Mouse (Mus musculus) MEL (cell line): ENCODE data around the gene Arid3b. TPM values are rescaled to one million over a fixed set of nuclear protein-coding genes. Genes with fewer than 3 reads are reported as not detected.

Experiments
- DNase-seq: peaks from one replicate; pipeline ENCODE4 v3.0.0; 2011; ENCODE audit warnings: low read depth, low spot score
- H3K27ac ChIP-seq: 2 replicates; pipeline ENCODE4 v1.5.1; 2012; ENCODE audit warnings: low read depth, mild to moderate bottlenecking, control low read depth, low read length, moderate library complexity; ENCODE audit not compliant: control insufficient read depth
- H3K27me3 ChIP-seq, 2 experiments: fragments of 150-350 bp in 1 of 2; sonication (generic) in 1 of 2; 2 replicates each; pipeline ENCODE4 v1.6.1; 2012; ENCODE audit warnings: low read length in 2 of 2, mild to moderate bottlenecking in 2 of 2, improper control_type of control experiment in 1 of 2, moderate library complexity in 1 of 2; ENCODE audit not compliant: insufficient read depth in 2 of 2, control insufficient read depth in 1 of 2
- H3K36me3 ChIP-seq, 2 experiments: 2 replicates each; pipeline ENCODE4 v1.6.1; 2012 to 2014; ENCODE audit warnings: low read length in 2 of 2, improper control_type of control experiment in 1 of 2, inconsistent platforms in 1 of 2, mild to moderate bottlenecking in 1 of 2; ENCODE audit not compliant: insufficient read depth in 2 of 2, control insufficient read depth in 1 of 2
- H3K4me1 ChIP-seq, 2 experiments: fragments of 150-350 bp in 1 of 2; sonication (generic) in 1 of 2; 2 replicates each; pipeline ENCODE4 v1.6.1; 2012; ENCODE audit warnings: low read length in 2 of 2, improper control_type of control experiment in 1 of 2, mild to moderate bottlenecking in 1 of 2; ENCODE audit not compliant: insufficient read depth in 2 of 2, control insufficient read depth in 1 of 2
- H3K4me3 ChIP-seq, 2 experiments: fragments of 150-350 bp in 1 of 2; sonication (generic) in 1 of 2; 2 replicates each; pipeline ENCODE4 v1.5.1; 2012; ENCODE audit warnings: low read depth in 2 of 2, low read length in 2 of 2, mild to moderate bottlenecking in 2 of 2, moderate library complexity in 2 of 2, control low read depth in 1 of 2, improper control_type of control experiment in 1 of 2; ENCODE audit not compliant: control insufficient read depth in 1 of 2, insufficient read depth in 1 of 2
- H3K79me2 ChIP-seq: 2 replicates; pipeline ENCODE4 v1.6.1; 2012; ENCODE audit warnings: mild to moderate bottlenecking, low read length, moderate library complexity; ENCODE audit not compliant: control insufficient read depth, poor library complexity, insufficient read depth
- H3K9ac ChIP-seq: 2 replicates; pipeline ENCODE4 v1.6.1; 2012; ENCODE audit warnings: low read depth, mild to moderate bottlenecking, control low read depth, low read length, moderate library complexity; ENCODE audit not compliant: control insufficient read depth, poor library complexity, severe bottlenecking
- H3K9me3 ChIP-seq: fragments of 150-350 bp; sonication (generic); replicated peaks from 2 replicates; pipeline ENCODE4 v1.6.1; 2012; ENCODE audit warnings: mild to moderate bottlenecking, low read length, improper control_type of control experiment, moderate library complexity; ENCODE audit not compliant: insufficient read depth
- E2F4 ChIP-seq: IDR thresholded peaks from 2 replicates; pipeline ENCODE4 v1.6.1; 2011; ENCODE audit warnings: low read depth, low read length, improper control_type of control experiment, borderline replicate concordance
- ELF1 ChIP-seq: IDR thresholded peaks from 2 replicates; pipeline ENCODE4 v1.6.1; 2014; ENCODE audit warnings: low read depth, mild to moderate bottlenecking, inconsistent platforms, low read length, improper control_type of control experiment, moderate library complexity
- GATA1 ChIP-seq: IDR thresholded peaks from 2 replicates; pipeline ENCODE4 v1.6.1; 2011; ENCODE audit warnings: low read depth, low read length, improper control_type of control experiment
- JUND ChIP-seq: IDR thresholded peaks from 2 replicates; pipeline ENCODE4 v1.6.1; 2011; ENCODE audit warnings: low read depth, mild to moderate bottlenecking, improper control_type of control experiment, low read length
- MAFK ChIP-seq: IDR thresholded peaks from 2 replicates; pipeline ENCODE4 v1.6.1; 2011; ENCODE audit warnings: low read depth, mild to moderate bottlenecking, low read length, improper control_type of control experiment, borderline replicate concordance
- MXI1 ChIP-seq: IDR thresholded peaks from 2 replicates; pipeline ENCODE4 v1.6.1; 2011; ENCODE audit warnings: mild to moderate bottlenecking, low read depth, low read length, improper control_type of control experiment
- MYC ChIP-seq: IDR thresholded peaks from 2 replicates; pipeline ENCODE4 v1.6.1; 2011; ENCODE audit warnings: low read depth, mild to moderate bottlenecking, low read length, improper control_type of control experiment, moderate library complexity
- NELFE ChIP-seq: IDR thresholded peaks from 2 replicates; pipeline ENCODE4 v1.6.1; 2011; ENCODE audit warnings: low read depth, low read length, improper control_type of control experiment
- NRF1 ChIP-seq: IDR thresholded peaks from 2 replicates; pipeline ENCODE4 v1.6.1; 2014; ENCODE audit warnings: low read depth, mild to moderate bottlenecking, inconsistent platforms, low read length, improper control_type of control experiment, moderate library complexity; ENCODE audit not compliant: poor library complexity, insufficient read depth, severe bottlenecking
- POLR2A ChIP-seq, 2 experiments: IDR thresholded peaks; 2 replicates each; pipeline ENCODE4 v1.6.1; 2011 to 2012; ENCODE audit warnings: low read length in 2 of 2, mild to moderate bottlenecking in 2 of 2, control low read depth in 1 of 2, improper control_type of control experiment in 1 of 2, low read depth in 1 of 2, moderate library complexity in 1 of 2; ENCODE audit not compliant: control insufficient read depth in 1 of 2, insufficient read depth in 1 of 2, poor library complexity in 1 of 2
- RAD21 ChIP-seq: IDR thresholded peaks from 2 replicates; pipeline ENCODE4 v1.6.1; 2011; ENCODE audit warnings: mild to moderate bottlenecking, low read depth, low read length, improper control_type of control experiment
- RCOR1 ChIP-seq: IDR thresholded peaks from 2 replicates; pipeline ENCODE4 v1.6.1; 2012; ENCODE audit warnings: low read depth, mild to moderate bottlenecking, inconsistent platforms, low read length, improper control_type of control experiment
- SIN3A ChIP-seq: IDR thresholded peaks from 2 replicates; pipeline ENCODE4 v1.6.1; 2012; ENCODE audit warnings: low read length, improper control_type of control experiment, inconsistent platforms
- SMC3 ChIP-seq: IDR thresholded peaks from 2 replicates; pipeline ENCODE4 v1.6.1; 2011; ENCODE audit warnings: low read depth, low read length, improper control_type of control experiment
- TCF12 ChIP-seq: IDR thresholded peaks from 2 replicates; pipeline ENCODE4 v1.6.1; 2014; ENCODE audit warnings: low read depth, mild to moderate bottlenecking, inconsistent platforms, low read length, improper control_type of control experiment, moderate library complexity
- USF2 ChIP-seq, 2 experiments: IDR thresholded peaks; 2 replicates each; pipeline ENCODE4 v1.6.1; 2011 to 2012; ENCODE audit warnings: improper control_type of control experiment in 2 of 2, low read length in 2 of 2, borderline replicate concordance in 1 of 2, inconsistent platforms in 1 of 2, low read depth in 1 of 2, mild to moderate bottlenecking in 1 of 2; ENCODE audit not compliant: insufficient read depth in 1 of 2
- ZC3H11A ChIP-seq: IDR thresholded peaks from 2 replicates; pipeline ENCODE4 v1.6.1; 2012; ENCODE audit warnings: low read depth, mild to moderate bottlenecking, inconsistent platforms, low read length, improper control_type of control experiment
- polyA plus RNA-seq, 2 experiments: library from polyadenylated mRNA; stranded (reverse) in 1 of 2; unstranded in 1 of 2; fragments of >175 nt in 1 of 2; fragments of >200 nt in 1 of 2; gene quantifications; 2 replicates each; pipeline versions ENCODE4 v1.2.1 to v1.2.4; 2012; ENCODE audit warnings: low replicate concordance in 2 of 2, low read depth in 1 of 2; ENCODE audit not compliant: insufficient read length in 2 of 2, insufficient read depth in 1 of 2, missing spikeins in 1 of 2
- total RNA-seq: library from RNA; depleted of rRNA; stranded (reverse); fragments of 300-350 nt; gene quantifications from 2 replicates; pipeline ENCODE4 v1.2.3, GENCODE M21; 2012

Arid3b gene
- total and polyA plus RNA-seq, 3 experiments = 2.3 to 7.4 TPM; not detected in 1

- Histone ChIP-seq H3K4me1 (no peaks in the 10 kb centered on the region; a peak in 1 of 4 replicates), H3K9me3 (no peaks in the 10 kb centered on the region), H3K27ac (no peak overlapping the region), H3K4me3 (no peak overlapping the region), H3K9ac (no peak overlapping the region), H3K36me3 (peaks cover 0 to 2% of the 10 kb centered on the region in 2 experiments; a peak in 1 of 4 replicates)
- DNase-seq = no peak
- no peak for TF ChIP-seq RAD21
- TF ChIP-seq TCF12 = no peak
- no peak for TF ChIP-seq RCOR1
- TF ChIP-seq ELF1 = no peak
- TF ChIP-seq MXI1 = no peak
- TF ChIP-seq POLR2A (IDR thresholded peaks at IDR 0.05; ENCODE audit: control insufficient read depth in 1 of 2, insufficient read depth in 1 of 2, low read depth in 1 of 2, low read length in 2 of 2, poor library complexity in 1 of 2) = no peak
- TF ChIP-seq NELFE = no peak
- no peak for TF ChIP-seq SIN3A
- no peak for TF ChIP-seq GATA1
- TF ChIP-seq USF2 (IDR thresholded peaks at IDR 0.05; ENCODE audit: borderline replicate concordance in 1 of 2, insufficient read depth in 1 of 2, low read depth in 1 of 2, low read length in 2 of 2) = no peak
- no peak for TF ChIP-seq SMC3
- no peak for TF ChIP-seq NRF1
- TF ChIP-seq E2F4 = no peak
- TF ChIP-seq MYC = no peak
- TF ChIP-seq, all 39 proteins: peak for 0
- H3K27me3 ChIP-seq = peaks cover 4% of the 10 kb centered on the region in 2 experiments
- no peaks in the 10 kb centered on the region for H3K79me2 ChIP-seq
Measured at GRCm38 (mm10) chr9:57870273-57870816, 33.8 kb upstream of the Arid3b start.

GRCm38 (mm10) chr9:57868767-57869166 lies 32.2 kb upstream of the Arid3b start:
- H3K36me3 ChIP-seq = no peaks in the 10 kb centered on the region; a peak in 1 of 4 replicates
- H3K4me1 ChIP-seq = no peaks in the 10 kb centered on the region; a peak in 1 of 4 replicates
- H3K27ac ChIP-seq = no peak overlapping the region
- TF ChIP-seq MXI1 (no peak), ZC3H11A (no peak), MAFK (no peak), JUND (no peak)
- no peaks in the 10 kb centered on the region for H3K9me3 ChIP-seq
- H3K79me2 ChIP-seq = no peaks in the 10 kb centered on the region
- no peak for DNase-seq
- no peak overlapping the region for H3K9ac ChIP-seq
- H3K27me3 ChIP-seq = peaks cover 4 to 5% of the 10 kb centered on the region in 2 experiments
- no peak overlapping the region for H3K4me3 ChIP-seq
